ENCODE assay signal across 8 mouse cellular contexts in the genomic region with DNA sequence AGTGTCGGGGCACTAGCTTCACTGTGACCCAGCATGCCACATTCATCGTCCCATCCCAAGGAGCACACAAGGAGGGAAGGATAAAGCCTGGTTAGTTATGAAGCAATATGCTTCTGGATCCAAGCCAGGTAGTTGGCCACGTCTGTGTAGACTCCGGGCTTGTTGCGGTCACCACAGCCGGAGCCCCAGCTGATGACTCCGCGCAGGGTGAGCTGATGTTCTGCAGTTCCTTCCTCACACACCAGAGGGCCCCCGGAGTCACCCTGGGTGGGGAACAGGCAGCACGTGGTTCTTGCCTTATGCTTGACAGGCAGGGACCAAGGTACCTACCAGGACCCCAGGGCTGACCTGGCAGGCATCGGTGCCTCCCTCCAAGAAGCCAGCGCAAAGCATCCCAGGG. TPM values are rescaled to one million over a fixed set of nuclear protein-coding genes. Genes with fewer than 3 reads are reported as not detected.
DNase-seq lines count a peak whose midpoint lies in the region; ATAC-seq and TF ChIP-seq lines count a peak whose summit lies in the region.

No protein-coding gene starts in this region.

- no peak for TF ChIP-seq POLR2A in brain, embryonic 14.5 days (IDR thresholded peaks at IDR 0.05; ENCODE audit: borderline replicate concordance, extremely low read depth, insufficient read depth, insufficient read length, poor library complexity, severe bottlenecking)

- H3K4me3 ChIP-seq in heart, postnatal 0 days (ENCODE audit: low read depth, low read length), result no peak overlapping the region
- H3K4me3 ChIP-seq in liver, embryonic 14.5 days (ENCODE audit: insufficient read depth in 1 of 2, low read depth in 2 of 2, low read length in 2 of 2), result no peak overlapping the region
- no peak overlapping the region for H3K4me3 ChIP-seq in neural tube, embryonic 11.5 days (ENCODE audit: low read depth, low read length)
- H3K4me3 ChIP-seq in stomach, embryonic 16.5 days (replicated peaks; ENCODE audit: low read length), result no peak overlapping the region

- no peak for TF ChIP-seq EP300 in heart, postnatal 0 days (IDR thresholded peaks at IDR 0.05; ENCODE audit: low read depth)
- TF ChIP-seq EP300 in liver, embryonic 14.5 days (IDR thresholded peaks at IDR 0.05; ENCODE audit: low read depth), result no peak

- H3K9me3 ChIP-seq in heart, postnatal 0 days (replicated peaks; ENCODE audit: control insufficient read depth, low read length), result no peaks in the 10 kb centered on the region
- H3K9me3 ChIP-seq in liver, embryonic 14.5 days (ENCODE audit: control insufficient read depth, low read length), result no peaks in the 10 kb centered on the region
- no peaks in the 10 kb centered on the region for H3K9me3 ChIP-seq in neural tube, embryonic 11.5 days (ENCODE audit: control insufficient read depth, low read length)
- no peaks in the 10 kb centered on the region for H3K9me3 ChIP-seq in stomach, embryonic 16.5 days (replicated peaks; ENCODE audit: control insufficient read depth, low read length)

- no peak overlapping the region for H3K4me2 ChIP-seq in heart, postnatal 0 days (ENCODE audit: low read depth, low read length)
- no peak overlapping the region for H3K4me2 ChIP-seq in liver, embryonic 14.5 days (ENCODE audit: low read depth)
- no peak overlapping the region for H3K4me2 ChIP-seq in neural tube, embryonic 11.5 days (ENCODE audit: low read depth)
- no peak overlapping the region for H3K4me2 ChIP-seq in stomach, embryonic 16.5 days (ENCODE audit: low read depth, low read length)

- WGBS in heart, postnatal 0 days, result 11% methylated on average over 12 of the region's 12 CpGs
- 11% methylated on average over 12 of the region's 12 CpGs for WGBS in liver, embryonic 14.5 days (ENCODE audit: insufficient replicate concordance)
- 10% methylated on average over 12 of the region's 12 CpGs for whole genome bisulfite sequencing in neural tube, embryonic 11.5 days
- WGBS in stomach, embryonic 16.5 days, result 14% methylated on average over 12 of the region's 12 CpGs

- H3K36me3 ChIP-seq in heart, postnatal 0 days (replicated peaks; ENCODE audit: control insufficient read depth, insufficient read depth, low read length), result no peaks in the 10 kb centered on the region
- no peaks in the 10 kb centered on the region for H3K36me3 ChIP-seq in liver, embryonic 14.5 days (replicated peaks; ENCODE audit: control insufficient read depth, insufficient read depth, low read depth)
- H3K36me3 ChIP-seq in neural tube, embryonic 11.5 days (ENCODE audit: control insufficient read depth, insufficient read depth, low read length), result no peaks in the 10 kb centered on the region
- no peaks in the 10 kb centered on the region for H3K36me3 ChIP-seq in stomach, embryonic 16.5 days (ENCODE audit: control insufficient read depth, insufficient read depth, low read length)

- H3K27me3 ChIP-seq in heart, postnatal 0 days (ENCODE audit: control insufficient read depth, insufficient read depth, low read length), result peaks cover 83% of the 10 kb centered on the region
- peaks cover 49% of the 10 kb centered on the region for H3K27me3 ChIP-seq in liver, embryonic 14.5 days (ENCODE audit: control insufficient read depth, insufficient read depth, low read length)
- H3K27me3 ChIP-seq in neural tube, embryonic 11.5 days (ENCODE audit: control insufficient read depth, insufficient read depth, low read length), result peaks cover 41% of the 10 kb centered on the region
- H3K27me3 ChIP-seq in stomach, embryonic 16.5 days (ENCODE audit: control insufficient read depth, insufficient read depth, low read length), result peaks cover 30% of the 10 kb centered on the region

- TF ChIP-seq CTCF in brain, embryonic 14.5 days (IDR thresholded peaks at IDR 0.05; ENCODE audit: borderline replicate concordance, extremely low read depth, insufficient read depth, insufficient read length), result peak; percentile 87
- TF ChIP-seq CTCF in heart, postnatal 0 days (IDR thresholded peaks at IDR 0.05; ENCODE audit: low read depth), result peak; percentile 88
- peak; percentile 95 for TF ChIP-seq CTCF in liver, embryonic 14.5 days (IDR thresholded peaks at IDR 0.05; ENCODE audit: low read depth)

- no peaks in the 10 kb centered on the region; the same call in 1 of the 2 replicates for H3K4me1 ChIP-seq in heart, postnatal 0 days (ENCODE audit: control insufficient read depth, insufficient read depth)
- no peaks in the 10 kb centered on the region for H3K4me1 ChIP-seq in liver, embryonic 14.5 days (replicated peaks; ENCODE audit: control insufficient read depth in 2 of 2, insufficient read depth in 2 of 2, low read length in 1 of 2)
- H3K4me1 ChIP-seq in neural tube, embryonic 11.5 days (ENCODE audit: control insufficient read depth, insufficient read depth, low read length), result 0 out of 2 replicates have a peak, but pooled peaks cover 3% of the 10 kb centered on the region
- H3K4me1 ChIP-seq in stomach, embryonic 16.5 days (ENCODE audit: control insufficient read depth, insufficient read depth, low read length), result peaks cover 8% of the 10 kb centered on the region

- peak; percentile 91 for DNase-seq in CD4-positive, CD25-positive, alpha-beta regulatory T cell, adult 2 months (ENCODE audit: low read depth, low spot score)
- DNase-seq in brain, embryonic 14.5 days (ENCODE audit: low read depth), result peak; percentile 77
- peak; percentile 59 for DNase-seq in heart, postnatal 0 days (ENCODE audit: low spot score)
- DNase-seq in kidney, postnatal 36 days, result peak; percentile 83 to 95
- DNase-seq in liver, embryonic 14.5 days (ENCODE audit: low read depth in 3 of 3, low spot score in 3 of 3), result peak; percentile 38 to 49 (median 48)
- peak; percentile 88 for DNase-seq in neural tube, embryonic 11.5 days (ENCODE audit: low spot score)

- peak; percentile 81 for ATAC-seq in erythroid progenitor cell, adult 5-6 weeks (replicated peaks; ENCODE audit: low FRiP score, poor library complexity, severe bottlenecking)
- ATAC-seq in heart, postnatal 0 days (ENCODE audit: insufficient read depth, low read depth), result peak; percentile 79
- peak; percentile 62; the same call in 1 of the 2 replicates for ATAC-seq in liver, embryonic 14.5 days (ENCODE audit: insufficient read depth)
- peak; percentile 48; the same call in 1 of the 2 replicates for ATAC-seq in neural tube, embryonic 11.5 days (ENCODE audit: insufficient read depth, low FRiP score, low TSS enrichment)
- peak; percentile 54 for ATAC-seq in stomach, embryonic 16.5 days (ENCODE audit: insufficient read depth, low FRiP score)

- no peak overlapping the region for H3K27ac ChIP-seq in heart, postnatal 0 days (ENCODE audit: low read depth)
- H3K27ac ChIP-seq in liver, embryonic 14.5 days, result no peak overlapping the region
- no peak overlapping the region for H3K27ac ChIP-seq in neural tube, embryonic 11.5 days (ENCODE audit: low read depth, low read length)
- no peak overlapping the region for H3K27ac ChIP-seq in stomach, embryonic 16.5 days (ENCODE audit: low read length)

- H3K9ac ChIP-seq in heart, postnatal 0 days (replicated peaks; ENCODE audit: low read depth, low read length), result no peak overlapping the region
- no peak overlapping the region for H3K9ac ChIP-seq in liver, embryonic 14.5 days (replicated peaks)
- no peak overlapping the region for H3K9ac ChIP-seq in neural tube, embryonic 11.5 days (ENCODE audit: low read length)
- H3K9ac ChIP-seq in stomach, embryonic 16.5 days (ENCODE audit: low read length), result no peak overlapping the region

RNA-seq across cellular contexts. Expression of a gene that starts 3.0 kb away (rescaled TPM):
- 0.51 and 0.66 TPM in 2 replicates for polyA plus RNA-seq in brain, embryonic 14.5 days (2012; rRNA removed)
- not detected in 2 replicates for total RNA-seq in erythroid progenitor cell, adult 5-6 weeks (2015; ENCODE audit: low replicate concordance)
- not detected in 2 replicates for total RNA-seq in erythroid progenitor cell, adult 5-6 weeks (2017; ENCODE audit: low replicate concordance)
- total RNA-seq in heart, postnatal 0 days (2014; rRNA removed; ENCODE audit: low replicate concordance), result not detected in 2 replicates
- not detected in 2 replicates for polyA plus RNA-seq in heart, postnatal 0 days (2015; fragmentation: Nextera tagmentation; extraction: Ambion mirVana)
- polyA plus RNA-seq in liver, embryonic 14.5 days (2012; rRNA removed), result not detected in 2 replicates
- polyA plus RNA-seq in liver, embryonic 14.5 days (2014; fragmentation: Nextera tagmentation; extraction: Ambion mirVana), result not detected in 2 replicates
- polyA plus RNA-seq in neural tube, embryonic 11.5 days (2014; fragmentation: Nextera tagmentation; extraction: Ambion mirVana), result not detected in 2 replicates
- polyA plus RNA-seq in stomach, embryonic 16.5 days (2015; fragmentation: Nextera tagmentation; extraction: Ambion mirVana), result not detected in 2 replicates

RNA-seq across cellular contexts. Expression of a gene that starts 8.6 kb away (rescaled TPM):
- polyA plus RNA-seq in brain, embryonic 14.5 days (2012; rRNA removed), result 0.13 and 0.26 TPM in 2 replicates
- not detected in 2 replicates for total RNA-seq in erythroid progenitor cell, adult 5-6 weeks (2015; ENCODE audit: low replicate concordance)
- not detected in 2 replicates for total RNA-seq in erythroid progenitor cell, adult 5-6 weeks (2017; ENCODE audit: low replicate concordance)
- total RNA-seq in heart, postnatal 0 days (2014; rRNA removed; ENCODE audit: low replicate concordance), result 0.12 TPM in 1 of 2 replicates, not detected in the other
- not detected in 2 replicates for polyA plus RNA-seq in heart, postnatal 0 days (2015; fragmentation: Nextera tagmentation; extraction: Ambion mirVana)
- polyA plus RNA-seq in liver, embryonic 14.5 days (2012; rRNA removed), result 53.4 and 68.7 TPM in 2 replicates
- 72.0 and 82.0 TPM in 2 replicates for polyA plus RNA-seq in liver, embryonic 14.5 days (2014; fragmentation: Nextera tagmentation; extraction: Ambion mirVana)
- not detected in 2 replicates for polyA plus RNA-seq in neural tube, embryonic 11.5 days (2014; fragmentation: Nextera tagmentation; extraction: Ambion mirVana)
- polyA plus RNA-seq in stomach, embryonic 16.5 days (2015; fragmentation: Nextera tagmentation; extraction: Ambion mirVana), result 4.5 and 5.6 TPM in 2 replicates

RNA-seq across cellular contexts. Expression of a gene that starts 20.0 kb away (rescaled TPM):
- 0.06 and 0.10 TPM in 2 replicates for polyA plus RNA-seq in brain, embryonic 14.5 days (2012; rRNA removed)
- not detected in 2 replicates for total RNA-seq in erythroid progenitor cell, adult 5-6 weeks (2015; ENCODE audit: low replicate concordance)
- total RNA-seq in erythroid progenitor cell, adult 5-6 weeks (2017; ENCODE audit: low replicate concordance), result not detected in 2 replicates
- total RNA-seq in heart, postnatal 0 days (2014; rRNA removed; ENCODE audit: low replicate concordance), result not detected in 2 replicates
- polyA plus RNA-seq in heart, postnatal 0 days (2015; fragmentation: Nextera tagmentation; extraction: Ambion mirVana), result not detected in 2 replicates
- polyA plus RNA-seq in liver, embryonic 14.5 days (2012; rRNA removed), result 0.01 TPM in 1 of 2 replicates, not detected in the other
- polyA plus RNA-seq in liver, embryonic 14.5 days (2014; fragmentation: Nextera tagmentation; extraction: Ambion mirVana), result not detected in 2 replicates
- polyA plus RNA-seq in neural tube, embryonic 11.5 days (2014; fragmentation: Nextera tagmentation; extraction: Ambion mirVana), result 0.13 TPM in 1 of 2 replicates, not detected in the other
- polyA plus RNA-seq in stomach, embryonic 16.5 days (2015; fragmentation: Nextera tagmentation; extraction: Ambion mirVana), result 0.14 and 0.17 TPM in 2 replicates

RNA-seq across cellular contexts. Expression of a gene that starts 26.9 kb away (rescaled TPM):
- polyA plus RNA-seq in brain, embryonic 14.5 days (2012; rRNA removed), result 79.6 and 92.1 TPM in 2 replicates
- total RNA-seq in erythroid progenitor cell, adult 5-6 weeks (2015; ENCODE audit: low replicate concordance), result 48.2 and 55.5 TPM in 2 replicates
- total RNA-seq in erythroid progenitor cell, adult 5-6 weeks (2017; ENCODE audit: low replicate concordance), result 62.2 and 75.7 TPM in 2 replicates
- 27.2 and 44.4 TPM in 2 replicates for total RNA-seq in heart, postnatal 0 days (2014; rRNA removed; ENCODE audit: low replicate concordance)
- 10.7 TPM in 2 replicates for polyA plus RNA-seq in heart, postnatal 0 days (2015; fragmentation: Nextera tagmentation; extraction: Ambion mirVana)
- polyA plus RNA-seq in liver, embryonic 14.5 days (2012; rRNA removed), result 21.0 and 26.1 TPM in 2 replicates
- 22.6 and 25.7 TPM in 2 replicates for polyA plus RNA-seq in liver, embryonic 14.5 days (2014; fragmentation: Nextera tagmentation; extraction: Ambion mirVana)
- 58.1 and 59.6 TPM in 2 replicates for polyA plus RNA-seq in neural tube, embryonic 11.5 days (2014; fragmentation: Nextera tagmentation; extraction: Ambion mirVana)
- polyA plus RNA-seq in stomach, embryonic 16.5 days (2015; fragmentation: Nextera tagmentation; extraction: Ambion mirVana), result 14.6 TPM in 2 replicates

RNA-seq across cellular contexts. Expression of a gene that starts 46.1 kb away (rescaled TPM):
- 75.5 and 77.4 TPM in 2 replicates for polyA plus RNA-seq in brain, embryonic 14.5 days (2012; rRNA removed)
- not detected in 2 replicates for total RNA-seq in erythroid progenitor cell, adult 5-6 weeks (2015; ENCODE audit: low replicate concordance)
- not detected in 2 replicates for total RNA-seq in erythroid progenitor cell, adult 5-6 weeks (2017; ENCODE audit: low replicate concordance)
- total RNA-seq in heart, postnatal 0 days (2014; rRNA removed; ENCODE audit: low replicate concordance), result 3.6 and 8.2 TPM in 2 replicates
- polyA plus RNA-seq in heart, postnatal 0 days (2015; fragmentation: Nextera tagmentation; extraction: Ambion mirVana), result 0.08 TPM in 1 of 2 replicates, not detected in the other
- 0.32 and 0.62 TPM in 2 replicates for polyA plus RNA-seq in liver, embryonic 14.5 days (2012; rRNA removed)
- polyA plus RNA-seq in liver, embryonic 14.5 days (2014; fragmentation: Nextera tagmentation; extraction: Ambion mirVana), result 0.14 TPM in 1 of 2 replicates, not detected in the other
- 2.2 and 2.6 TPM in 2 replicates for polyA plus RNA-seq in neural tube, embryonic 11.5 days (2014; fragmentation: Nextera tagmentation; extraction: Ambion mirVana)
- 0.22 and 0.26 TPM in 2 replicates for polyA plus RNA-seq in stomach, embryonic 16.5 days (2015; fragmentation: Nextera tagmentation; extraction: Ambion mirVana)
